Comparison of ENCODE assay signal across 16 mouse cellular contexts in the genomic region with DNA sequence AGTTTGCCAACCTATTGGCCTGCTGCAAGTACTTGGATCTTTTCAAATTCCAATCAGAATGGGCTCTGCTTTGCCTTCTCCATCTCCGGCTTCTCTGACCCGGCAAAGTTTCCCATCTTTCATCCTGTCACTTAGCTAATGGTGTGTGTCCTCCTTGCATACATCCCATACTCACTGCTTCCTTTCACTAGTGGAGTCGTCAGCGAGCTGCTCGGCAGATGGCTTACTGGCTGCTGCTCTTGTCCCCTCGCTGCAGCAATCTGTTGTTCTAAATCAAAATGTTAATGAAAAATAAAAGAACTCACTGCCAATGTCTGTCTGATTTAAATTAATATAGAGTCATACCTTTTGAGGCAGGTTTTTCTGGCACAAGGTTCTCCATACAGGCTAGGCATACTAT. TPM values are rescaled to one million over a fixed set of nuclear protein-coding genes. Genes with fewer than 3 reads are reported as not detected.
A peak's percentile ranks its signal among the peaks of the same experiment; 100 is the strongest.
DNase-seq lines count a peak whose midpoint lies in the region; ATAC-seq and TF ChIP-seq lines count a peak whose summit lies in the region.
"Had no signal": no experiment of that assay in that cellular context is flagged by ENCODE, and none has a peak within 500 bp of the region (broad histone marks: within the 10 kb centered on the region; RNA-seq: fewer than 3 reads in every experiment).

No protein-coding gene starts in this region.

- no peak overlapping the region for H3K4me2 ChIP-seq in forebrain, embryonic 14.5 days (ENCODE audit: low read length)
- no peak overlapping the region for H3K4me2 ChIP-seq in midbrain, embryonic 11.5 days
- H3K4me2 ChIP-seq in midbrain, embryonic 15.5 days = no peak overlapping the region
- peak overlapping the region; percentile 10; the same call in 1 of the 2 replicates for H3K4me2 ChIP-seq in hindbrain, embryonic 13.5 days
- peak overlapping the region; percentile 7; the same call in 1 of the 2 replicates for H3K4me2 ChIP-seq in neural tube, embryonic 14.5 days (ENCODE audit: low read depth, low read length)
- H3K4me2 ChIP-seq in stomach, postnatal 0 days (replicated peaks; ENCODE audit: low read depth) = no peak overlapping the region
- H3K4me2 ChIP-seq: embryonic facial prominence, embryonic 15.5 days; heart, embryonic 12.5 days; liver, embryonic 13.5 days had no signal

- no peak for TF ChIP-seq EP300 in stomach, postnatal 0 days (optimal IDR thresholded peaks at IDR 0.05)

- H3K36me3 ChIP-seq in forebrain, embryonic 14.5 days (ENCODE audit: control insufficient read depth, insufficient read depth, low read length) = no peaks in the 10 kb centered on the region
- H3K36me3 ChIP-seq in forebrain, embryonic 10.5 days (replicated peaks) = no peaks in the 10 kb centered on the region
- H3K36me3 ChIP-seq in midbrain, embryonic 11.5 days (ENCODE audit: control insufficient read depth, insufficient read depth, low read length) = no peaks in the 10 kb centered on the region
- H3K36me3 ChIP-seq in midbrain, embryonic 15.5 days (replicated peaks) = no peaks in the 10 kb centered on the region
- no peaks in the 10 kb centered on the region for H3K36me3 ChIP-seq in hindbrain, embryonic 13.5 days
- no peaks in the 10 kb centered on the region for H3K36me3 ChIP-seq in neural tube, embryonic 14.5 days (ENCODE audit: control insufficient read depth, insufficient read depth, low read length)
- H3K36me3 ChIP-seq in stomach, postnatal 0 days (ENCODE audit: control insufficient read depth, insufficient read depth, low read length) = no peaks in the 10 kb centered on the region
- H3K36me3 ChIP-seq: embryonic facial prominence, embryonic 15.5 days; G1E; heart, embryonic 12.5 days; liver, embryonic 13.5 days had no signal

- DNase-seq in forebrain, embryonic 14.5 days (ENCODE audit: low spot score) = peak; percentile 50
- DNase-seq in forebrain, embryonic 10.5 days (ENCODE audit: extremely low spot score, low spot score) = no peak
- peak; percentile 69 for DNase-seq in midbrain, embryonic 11.5 days (ENCODE audit: low spot score, missing footprints)
- no peak for DNase-seq in stomach, postnatal 0 days (ENCODE audit: low spot score)
- DNase-seq in retina, postnatal 1 day = no peak
- DNase-seq: cerebellum, adult 8-10 months; liver, embryonic 13.5 days; lung, postnatal 14 days; thymus, postnatal 25 days had no signal

- ATAC-seq in forebrain, embryonic 14.5 days = peak; percentile 65; the same call in 1 of the 2 replicates
- ATAC-seq in midbrain, embryonic 11.5 days (ENCODE audit: low FRiP score) = no peak
- ATAC-seq in midbrain, embryonic 15.5 days (replicated peaks) = no peak
- ATAC-seq in hindbrain, embryonic 13.5 days (ENCODE audit: low FRiP score) = peak; percentile 84
- ATAC-seq in neural tube, embryonic 14.5 days (ENCODE audit: low read depth) = peak; percentile 79
- ATAC-seq in stomach, postnatal 0 days (ENCODE audit: low FRiP score, low TSS enrichment) = no peak

- TF ChIP-seq CTCF in stomach, postnatal 0 days (IDR thresholded peaks at IDR 0.05; ENCODE audit: low read depth) = no peak

- no peaks in the 10 kb centered on the region for H3K4me1 ChIP-seq in forebrain, embryonic 14.5 days (ENCODE audit: control insufficient read depth, insufficient read depth, low read length)
- no peaks in the 10 kb centered on the region for H3K4me1 ChIP-seq in forebrain, embryonic 10.5 days
- no peaks in the 10 kb centered on the region for H3K4me1 ChIP-seq in midbrain, embryonic 11.5 days (ENCODE audit: control insufficient read depth, insufficient read depth, low read length)
- no peaks in the 10 kb centered on the region for H3K4me1 ChIP-seq in midbrain, embryonic 15.5 days
- 0 out of 2 replicates have a peak, but pooled peaks cover 8% of the 10 kb centered on the region for H3K4me1 ChIP-seq in hindbrain, embryonic 13.5 days (replicated peaks)
- H3K4me1 ChIP-seq in neural tube, embryonic 14.5 days (ENCODE audit: control insufficient read depth, insufficient read depth, low read length) = no peaks in the 10 kb centered on the region
- H3K4me1 ChIP-seq in stomach, postnatal 0 days (replicated peaks; ENCODE audit: control insufficient read depth, insufficient read depth) = no peaks in the 10 kb centered on the region
- H3K4me1 ChIP-seq: embryonic facial prominence, embryonic 15.5 days; heart, embryonic 12.5 days; liver, embryonic 13.5 days had no signal

- no peak overlapping the region for H3K4me3 ChIP-seq in forebrain, embryonic 14.5 days (ENCODE audit: low read depth, low read length)
- H3K4me3 ChIP-seq in forebrain, embryonic 10.5 days = no peak overlapping the region
- no peak overlapping the region for H3K4me3 ChIP-seq in midbrain, embryonic 11.5 days (ENCODE audit: low read depth, low read length)
- no peak overlapping the region for H3K4me3 ChIP-seq in midbrain, embryonic 15.5 days
- no peak overlapping the region for H3K4me3 ChIP-seq in hindbrain, embryonic 13.5 days
- H3K4me3 ChIP-seq in neural tube, embryonic 14.5 days (ENCODE audit: low read depth, low read length) = no peak overlapping the region
- no peak overlapping the region for H3K4me3 ChIP-seq in stomach, postnatal 0 days (ENCODE audit: low read depth, low read length)
- H3K4me3 ChIP-seq: embryonic facial prominence, embryonic 15.5 days; heart, embryonic 12.5 days; liver, embryonic 13.5 days had no signal

- no peak overlapping the region; the same call in 1 of the 2 replicates for H3K27ac ChIP-seq in forebrain, embryonic 14.5 days (ENCODE audit: low read depth, low read length)
- no peak overlapping the region for H3K27ac ChIP-seq in forebrain, embryonic 10.5 days
- H3K27ac ChIP-seq in midbrain, embryonic 11.5 days (ENCODE audit: low read depth, low read length) = no peak overlapping the region
- no peak overlapping the region for H3K27ac ChIP-seq in midbrain, embryonic 15.5 days
- peak overlapping the region; percentile 48 for H3K27ac ChIP-seq in hindbrain, embryonic 13.5 days
- H3K27ac ChIP-seq in neural tube, embryonic 14.5 days (ENCODE audit: low read depth, low read length) = no peak overlapping the region
- H3K27ac ChIP-seq in stomach, postnatal 0 days (replicated peaks) = no peak overlapping the region
- H3K27ac ChIP-seq: embryonic facial prominence, embryonic 15.5 days; liver, embryonic 13.5 days had no signal

- no peaks in the 10 kb centered on the region for H3K27me3 ChIP-seq in forebrain, embryonic 14.5 days (replicated peaks; ENCODE audit: control insufficient read depth, insufficient read depth, low read length)
- H3K27me3 ChIP-seq in forebrain, embryonic 10.5 days (ENCODE audit: poor library complexity, severe bottlenecking) = no peaks in the 10 kb centered on the region
- no peaks in the 10 kb centered on the region for H3K27me3 ChIP-seq in midbrain, embryonic 11.5 days (ENCODE audit: control insufficient read depth, insufficient read depth, low read length)
- no peaks in the 10 kb centered on the region for H3K27me3 ChIP-seq in midbrain, embryonic 15.5 days (replicated peaks)
- no peaks in the 10 kb centered on the region for H3K27me3 ChIP-seq in hindbrain, embryonic 13.5 days
- H3K27me3 ChIP-seq in neural tube, embryonic 14.5 days (ENCODE audit: control insufficient read depth, insufficient read depth, low read length) = no peaks in the 10 kb centered on the region
- no peaks in the 10 kb centered on the region for H3K27me3 ChIP-seq in stomach, postnatal 0 days (ENCODE audit: control insufficient read depth, insufficient read depth, low read length)
- H3K27me3 ChIP-seq: embryonic facial prominence, embryonic 15.5 days; heart, embryonic 12.5 days; liver, embryonic 13.5 days had no signal

- H3K9me3 ChIP-seq in forebrain, embryonic 14.5 days (replicated peaks; ENCODE audit: control insufficient read depth, low read length) = no peaks in the 10 kb centered on the region
- H3K9me3 ChIP-seq in forebrain, embryonic 10.5 days = no peaks in the 10 kb centered on the region
- no peaks in the 10 kb centered on the region for H3K9me3 ChIP-seq in midbrain, embryonic 11.5 days (ENCODE audit: control insufficient read depth, low read length)
- H3K9me3 ChIP-seq in midbrain, embryonic 15.5 days = no peaks in the 10 kb centered on the region
- no peaks in the 10 kb centered on the region for H3K9me3 ChIP-seq in hindbrain, embryonic 13.5 days
- H3K9me3 ChIP-seq in neural tube, embryonic 14.5 days (ENCODE audit: control insufficient read depth, low read length) = no peaks in the 10 kb centered on the region
- H3K9me3 ChIP-seq in stomach, postnatal 0 days (ENCODE audit: control insufficient read depth, low read length) = no peaks in the 10 kb centered on the region
- H3K9me3 ChIP-seq: embryonic facial prominence, embryonic 15.5 days; G1E; heart, embryonic 12.5 days; liver, embryonic 13.5 days had no signal

- no peak overlapping the region for H3K9ac ChIP-seq in forebrain, embryonic 14.5 days (ENCODE audit: low read length)
- no peak overlapping the region for H3K9ac ChIP-seq in midbrain, embryonic 11.5 days (ENCODE audit: low read length)
- no peak overlapping the region for H3K9ac ChIP-seq in midbrain, embryonic 15.5 days
- no peak overlapping the region for H3K9ac ChIP-seq in hindbrain, embryonic 13.5 days
- no peak overlapping the region for H3K9ac ChIP-seq in neural tube, embryonic 14.5 days (replicated peaks; ENCODE audit: low read depth, low read length)
- no peak overlapping the region for H3K9ac ChIP-seq in stomach, postnatal 0 days (ENCODE audit: low read length)
- H3K9ac ChIP-seq: embryonic facial prominence, embryonic 15.5 days; heart, embryonic 12.5 days; liver, embryonic 13.5 days had no signal

- WGBS in forebrain, embryonic 14.5 days = 66% methylated on average over 6 of the region's 6 CpGs
- 76% methylated on average over 6 of the region's 6 CpGs for WGBS in forebrain, embryonic 10.5 days
- WGBS in midbrain, embryonic 11.5 days = 71% methylated on average over 6 of the region's 6 CpGs
- WGBS in midbrain, embryonic 15.5 days = 60% methylated on average over 6 of the region's 6 CpGs
- WGBS in hindbrain, embryonic 13.5 days = 22% methylated on average over 6 of the region's 6 CpGs
- WGBS in neural tube, embryonic 14.5 days = 26% methylated on average over 6 of the region's 6 CpGs
- WGBS in stomach, postnatal 0 days = 61% methylated on average over 6 of the region's 6 CpGs

RNA-seq across cellular contexts. Expression of gene Gria3, which starts 25.0 kb away (rescaled TPM):
- polyA plus RNA-seq in forebrain, embryonic 14.5 days (2014; fragmentation: Nextera tagmentation; extraction: Ambion mirVana) = 6.7 and 11.0 TPM in 2 replicates
- polyA plus RNA-seq in forebrain, embryonic 10.5 days (2016; fragmentation: Nextera tagmentation; extraction: Ambion mirVana) = 2.3 and 2.5 TPM in 2 replicates
- polyA plus RNA-seq in midbrain, embryonic 11.5 days (2014; fragmentation: Nextera tagmentation; extraction: Ambion mirVana) = 2.8 and 3.0 TPM in 2 replicates
- polyA plus RNA-seq in midbrain, embryonic 15.5 days (2015; fragmentation: Nextera tagmentation; extraction: Ambion mirVana) = 17.8 and 22.2 TPM in 2 replicates
- polyA plus RNA-seq in hindbrain, embryonic 13.5 days (2015; fragmentation: Nextera tagmentation; extraction: Ambion mirVana) = 13.3 and 13.4 TPM in 2 replicates
- 15.3 and 21.1 TPM in 2 replicates for polyA plus RNA-seq in neural tube, embryonic 14.5 days (2014; fragmentation: Nextera tagmentation; extraction: Ambion mirVana)
- polyA plus RNA-seq in stomach, postnatal 0 days (2015; fragmentation: Nextera tagmentation; extraction: Ambion mirVana) = 1.9 and 2.1 TPM in 2 replicates
- polyA plus RNA-seq: C2C12, G1E had no signal

Comparison
In these comparisons a context has a peak if more than half of its experiments do, and no peak if none do; other contexts are left out.
1. DNase-seq: peak in forebrain, embryonic 14.5 days (single experiment) and midbrain, embryonic 11.5 days (single experiment); none in forebrain, embryonic 10.5 days (single experiment), stomach, postnatal 0 days (single experiment) and retina, postnatal 1 day (single experiment).
2. ATAC-seq: peak in forebrain, embryonic 14.5 days (single experiment), hindbrain, embryonic 13.5 days (single experiment) and neural tube, embryonic 14.5 days (single experiment); none in midbrain, embryonic 11.5 days (single experiment), midbrain, embryonic 15.5 days (single experiment) and stomach, postnatal 0 days (single experiment).
3. H3K4me2 ChIP-seq: peak in hindbrain, embryonic 13.5 days (single experiment) and neural tube, embryonic 14.5 days (single experiment); none in forebrain, embryonic 14.5 days (single experiment), midbrain, embryonic 11.5 days (single experiment), midbrain, embryonic 15.5 days (single experiment) and stomach, postnatal 0 days (single experiment).